Mouse (Mus musculus): Measurements from ENCODE around the gene Hmox2. TPM values are rescaled to one million over a fixed set of nuclear protein-coding genes. Genes with fewer than 3 reads are reported as not detected.
"Not testable (repeated sequence)": the region's sequence is repeated elsewhere in the genome, so short reads cannot be mapped to it uniquely, and the experiment has no call there.

Gene Hmox2
- polyA plus RNA-seq, 1 experiment, result 49.5 TPM

GRCm38 (mm10) chr16:4725266-4725665, 895 bp upstream of the Hmox2 start:
- no peak for DNase-seq (ENCODE audit: low read depth)

GRCm38 (mm10) chr16:4726528-4727128, 467 bp downstream of the Hmox2 start:
- DNase-seq (ENCODE audit: low read depth), result peak; percentile 59

- DNase-seq (ENCODE audit: low read depth), result no peak
Observed at GRCm38 (mm10) chr16:4727526-4727925, 1.4 kb downstream of the Hmox2 start.

- peak; percentile 50 for DNase-seq (ENCODE audit: low read depth)
Observed at GRCm38 (mm10) chr16:4727963-4728362, 1.8 kb downstream of the Hmox2 start.

- DNase-seq (ENCODE audit: low read depth), result no peak
Observed at GRCm38 (mm10) chr16:4730776-4731358, 4.7 kb downstream of the Hmox2 start.

GRCm38 (mm10) chr16:4736262-4736661, 10.1 kb downstream of the Hmox2 start:
- no peak for DNase-seq (ENCODE audit: low read depth)

- DNase-seq (ENCODE audit: low read depth), result no peak
Observed at GRCm38 (mm10) chr16:4739994-4740393, 13.8 kb downstream of the Hmox2 start.

DNA sequence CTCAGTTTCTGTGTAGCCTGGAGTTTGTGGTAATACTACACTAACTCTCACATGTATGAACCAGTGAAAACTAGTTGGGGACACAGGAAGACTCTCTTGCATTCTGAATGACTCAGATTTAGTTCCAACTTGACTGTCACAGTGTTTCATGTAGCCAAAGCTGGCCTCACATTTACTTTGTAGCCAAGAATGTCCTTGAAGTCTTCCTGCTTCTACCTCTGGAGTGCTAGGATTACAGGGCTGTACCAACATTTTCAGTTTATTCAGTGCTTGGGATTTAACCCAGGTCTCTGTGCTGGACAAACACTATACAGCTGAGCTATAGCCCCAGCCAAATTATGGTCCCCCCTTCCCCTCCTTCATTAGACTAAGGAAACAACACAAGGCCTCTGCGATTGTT, 16.0 kb downstream of the Hmox2 start:
- no peak for DNase-seq (ENCODE audit: low read depth)

GRCm38 (mm10) chr16:4752155-4752554, 26.0 kb downstream of the Hmox2 start:
- DNase-seq (ENCODE audit: low read depth), result no peak

- no peak for DNase-seq (ENCODE audit: low read depth)
Observed at GRCm38 (mm10) chr16:4754045-4754444, 27.9 kb downstream of the Hmox2 start.

DNA sequence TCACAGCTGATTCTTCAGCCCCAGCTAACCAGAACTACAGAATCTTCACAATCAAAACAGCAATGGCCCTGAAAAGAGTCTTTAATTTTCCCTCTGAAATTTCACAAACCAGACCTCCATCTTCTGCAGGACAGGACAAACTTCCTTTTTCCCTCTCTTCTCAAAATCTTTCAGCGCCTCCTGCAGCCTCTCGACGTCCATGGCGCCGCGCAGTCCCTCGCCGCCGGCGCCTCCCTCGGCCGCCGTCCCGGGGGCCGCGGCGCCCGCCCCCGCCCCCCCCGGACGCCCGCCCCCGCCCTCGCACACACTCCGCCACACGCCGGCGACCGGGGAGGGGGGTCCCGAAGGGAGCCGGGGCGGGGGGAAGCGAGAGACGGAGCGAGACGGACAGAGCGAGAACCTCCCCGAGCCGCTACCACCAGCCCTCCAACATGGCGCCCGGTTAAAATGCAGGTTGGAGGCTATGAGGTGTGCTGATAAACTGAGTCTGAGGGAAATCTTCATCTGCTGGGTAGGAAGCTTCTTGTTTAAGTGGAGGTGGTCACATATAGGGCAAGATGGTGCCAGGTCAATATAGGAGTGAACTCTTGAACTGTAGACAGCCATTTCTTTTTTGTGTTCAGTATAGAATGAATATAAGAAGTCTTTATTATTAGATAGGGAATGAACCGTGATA, 30.6 kb downstream of the Hmox2 start:
- not testable (repeated sequence) for DNase-seq (ENCODE audit: low read depth)

- DNase-seq (ENCODE audit: low read depth), result no peak
Observed at GRCm38 (mm10) chr16:4762437-4762836, 36.3 kb downstream of the Hmox2 start.

DNA sequence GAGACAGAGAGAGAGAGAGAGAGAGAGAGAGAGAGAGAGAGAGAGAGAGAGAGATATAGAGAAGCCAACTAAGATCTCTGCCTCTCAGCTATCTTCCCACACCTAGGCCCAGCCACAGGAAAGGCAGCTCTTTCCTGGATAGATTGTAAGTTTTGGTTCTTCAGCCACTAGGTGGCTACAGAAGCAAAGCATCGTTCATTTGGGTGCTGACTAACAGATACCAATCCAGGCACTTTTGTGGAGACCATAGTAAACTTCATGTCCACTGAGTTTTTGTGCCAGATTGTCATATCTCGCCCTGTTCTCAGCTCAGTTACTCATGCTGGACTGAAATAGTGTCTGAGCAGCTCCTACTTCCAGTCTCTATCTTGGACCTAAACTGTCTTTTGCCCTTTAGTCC, 37.1 kb downstream of the Hmox2 start:
- no peak for DNase-seq (ENCODE audit: low read depth)

GRCm38 (mm10) chr16:4765852-4766251, 39.7 kb downstream of the Hmox2 start:
- DNase-seq (ENCODE audit: low read depth), result no peak

DNA sequence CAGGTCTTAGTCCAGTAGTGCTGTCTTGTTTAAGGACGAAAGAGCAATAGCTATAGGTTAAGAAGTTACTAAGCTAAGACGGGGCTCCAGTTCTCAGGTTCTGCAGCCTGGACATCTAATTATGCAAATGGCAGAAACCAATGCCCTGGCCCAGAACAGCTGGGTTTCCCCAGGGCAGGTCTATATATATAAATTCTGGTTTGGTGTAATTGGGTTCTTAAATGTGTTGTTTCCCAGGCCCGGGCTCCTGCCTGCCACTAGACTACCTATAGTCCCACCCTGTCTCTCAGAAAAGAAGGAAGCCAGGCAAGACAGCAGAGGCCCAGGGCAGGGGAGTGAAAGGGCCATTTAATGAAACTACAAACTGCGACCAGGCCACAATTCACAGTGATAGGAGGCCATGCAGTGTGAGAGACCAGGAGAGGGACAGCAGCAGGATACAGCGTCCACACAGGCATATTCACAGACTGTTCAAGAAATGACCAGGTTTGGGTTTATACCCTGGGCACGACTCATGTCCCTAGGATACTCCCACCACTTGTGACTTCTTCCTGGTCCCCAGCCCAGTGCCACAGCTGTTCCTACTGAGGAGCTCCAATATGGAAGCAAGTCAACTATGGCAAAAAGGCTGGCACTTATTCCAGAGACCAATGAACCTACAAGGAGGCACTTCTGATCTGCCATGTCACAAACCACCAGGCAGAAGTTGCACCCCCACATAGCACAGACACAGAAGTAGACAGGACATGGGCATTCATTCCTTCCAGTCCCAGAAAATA, 41.0 kb downstream of the Hmox2 start:
- DNase-seq (ENCODE audit: low read depth), result no peak

- no peak for DNase-seq (ENCODE audit: low read depth)
Observed at GRCm38 (mm10) chr16:4768719-4769118, 42.6 kb downstream of the Hmox2 start.

GRCm38 (mm10) chr16:4773289-4773970, 47.3 kb downstream of the Hmox2 start:
- no peak for DNase-seq (ENCODE audit: low read depth)

DNA sequence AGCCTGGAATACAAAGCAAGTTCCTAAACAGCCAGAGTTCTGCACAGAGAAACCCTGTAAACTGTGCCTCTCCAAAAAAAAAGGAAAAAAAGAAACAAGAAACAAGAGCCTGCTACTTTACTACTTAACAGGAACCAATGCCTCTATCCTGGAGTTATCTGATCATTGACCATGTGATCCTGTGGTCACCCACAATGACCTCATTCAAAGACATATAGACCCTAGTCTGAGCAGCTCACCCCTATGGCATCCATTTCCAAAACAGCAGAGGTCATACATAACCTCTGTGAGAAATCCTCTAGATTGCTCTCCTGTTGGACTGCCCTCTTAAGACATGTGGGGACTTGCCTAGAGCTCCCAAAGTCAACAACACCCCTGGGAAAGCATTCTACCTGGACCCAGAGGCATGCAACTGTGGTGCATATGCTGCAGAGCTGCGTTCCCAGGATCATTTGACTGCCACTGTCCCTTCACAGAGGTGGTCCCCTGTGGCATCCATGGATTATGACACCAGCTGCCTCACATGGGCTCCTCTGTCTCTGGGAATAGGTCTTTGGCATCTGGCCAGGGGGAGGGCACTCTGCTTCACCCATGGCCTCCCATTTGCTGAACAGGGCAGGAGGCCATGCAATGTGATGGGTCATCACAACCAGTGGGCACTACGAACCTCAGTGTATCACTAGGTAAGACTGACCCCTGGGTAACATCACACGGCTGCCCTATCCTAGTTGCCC, 51.2 kb downstream of the Hmox2 start:
- no peak for DNase-seq (ENCODE audit: low read depth)

DNA sequence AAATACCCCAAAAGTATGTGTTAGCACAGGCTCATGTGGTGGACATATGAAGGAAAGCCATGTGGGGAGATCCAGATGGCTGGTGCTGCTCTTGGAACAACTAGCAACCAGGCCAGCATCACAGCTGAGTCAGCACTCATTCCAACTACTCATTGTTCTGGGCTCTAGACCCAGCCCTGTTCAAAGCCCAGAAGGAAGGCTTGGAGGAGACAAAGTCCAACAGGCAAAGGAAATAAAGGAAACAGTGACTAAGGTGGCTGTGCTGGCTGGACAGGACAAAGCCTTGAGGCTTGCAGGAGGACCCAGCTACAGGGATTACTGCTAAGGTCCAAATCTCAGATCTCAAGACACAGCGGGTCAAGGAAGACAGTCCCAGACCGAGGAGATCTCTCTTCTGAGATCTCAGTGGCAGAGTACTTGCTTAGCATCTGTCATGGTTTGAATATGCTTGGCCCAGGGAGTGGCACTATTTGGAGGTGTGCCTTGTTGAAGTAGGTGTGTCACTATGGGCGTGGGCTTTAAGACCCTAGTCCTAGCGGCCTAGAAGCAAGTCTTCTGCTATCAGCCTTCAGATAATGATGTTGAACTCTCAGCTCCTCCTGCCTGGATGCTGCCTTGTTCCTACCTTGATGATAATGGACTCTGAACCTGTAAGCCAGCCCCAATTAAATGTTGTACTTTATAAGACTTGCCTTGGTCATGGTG, 51.9 kb downstream of the Hmox2 start:
- DNase-seq (ENCODE audit: low read depth), result no peak

GRCm38 (mm10) chr16:4778940-4779339, 52.8 kb downstream of the Hmox2 start:
- DNase-seq (ENCODE audit: low read depth), result peak; percentile 51
